Mouse (Mus musculus): ENCODE measurements around the gene Dolpp1. TPM values are rescaled to one million over a fixed set of nuclear protein-coding genes. Genes with fewer than 3 reads are reported as not detected.

Gene Dolpp1
- total and polyA plus RNA-seq, 2 experiments from 2014 or later, result 56.6 to 96.2 TPM

- no peak for DNase-seq (ENCODE audit: low spot score)
- WGBS, result 60% methylated on average over 10 of the region's 10 CpGs
- ATAC-seq (ENCODE audit: low FRiP score), result no peak
- Histone ChIP-seq H3K9ac (replicated peaks; ENCODE audit: low read length, poor library complexity, severe bottlenecking) (no peak overlapping the region), H3K4me2 (ENCODE audit: low read depth, low read length, poor library complexity, severe bottlenecking) (no peak overlapping the region), H3K27ac (ENCODE audit: low read depth, low read length) (no peak overlapping the region), H3K4me3 (ENCODE audit: low read depth, low read length) (no peak overlapping the region), H3K9me3 (ENCODE audit: low read length) (no peaks in the 10 kb centered on the region), H3K4me1 (ENCODE audit: insufficient read depth, low read length) (peaks cover 20% of the 10 kb centered on the region), H3K36me3 (ENCODE audit: insufficient read depth, low read length) (0 out of 2 replicates have a peak, but pooled peaks cover 4% of the 10 kb centered on the region), H3K27me3 (ENCODE audit: insufficient read depth, low read length) (no peaks in the 10 kb centered on the region)
- no peak for TF ChIP-seq CTCF (IDR thresholded peaks at IDR 0.05)
These were observed 31.4 kb upstream of the Dolpp1 start for GRCm38 (mm10) chr2:30360626-30361025.

- peaks cover 3% of the 10 kb centered on the region for H3K36me3 ChIP-seq (ENCODE audit: insufficient read depth, low read length)
- no peaks in the 10 kb centered on the region for H3K27me3 ChIP-seq (ENCODE audit: insufficient read depth, low read length)
- WGBS, result 78% methylated on average over 5 of the region's 5 CpGs
- H3K27ac ChIP-seq (ENCODE audit: low read depth, low read length), result no peak overlapping the region
- peaks cover 17% of the 10 kb centered on the region for H3K4me1 ChIP-seq (ENCODE audit: insufficient read depth, low read length)
- ATAC-seq (ENCODE audit: low FRiP score) (no peak), DNase-seq (ENCODE audit: low spot score) (no peak)
- no peaks in the 10 kb centered on the region for H3K9me3 ChIP-seq (ENCODE audit: low read length)
- TF ChIP-seq CTCF (IDR thresholded peaks at IDR 0.05), result peak; percentile 41
- H3K4me3 ChIP-seq (ENCODE audit: low read depth, low read length), result no peak overlapping the region
- H3K4me2 ChIP-seq (ENCODE audit: low read depth, low read length, poor library complexity, severe bottlenecking), result no peak overlapping the region
- H3K9ac ChIP-seq (replicated peaks; ENCODE audit: low read length, poor library complexity, severe bottlenecking), result no peak overlapping the region
These were observed 29.2 kb upstream of the Dolpp1 start for GRCm38 (mm10) chr2:30362865-30363264.

- Histone ChIP-seq H3K9ac (replicated peaks; ENCODE audit: low read length, poor library complexity, severe bottlenecking) (peak within 1 kb of the TSS; percentile 71), H3K9me3 (ENCODE audit: low read length) (no peaks in the 10 kb centered on the region), H3K4me3 (ENCODE audit: low read depth, low read length) (peak within 1 kb of the TSS; percentile 96), H3K4me2 (ENCODE audit: low read depth, low read length, poor library complexity, severe bottlenecking) (peak within 1 kb of the TSS; percentile 88), H3K4me1 (ENCODE audit: insufficient read depth, low read length) (peaks cover 10% of the 10 kb centered on the region; the same call in 1 of the 2 replicates), H3K27me3 (ENCODE audit: insufficient read depth, low read length) (no peaks in the 10 kb centered on the region), H3K36me3 (ENCODE audit: insufficient read depth, low read length) (peaks cover 15% of the 10 kb centered on the region), H3K27ac (ENCODE audit: low read depth, low read length) (peak within 1 kb of the TSS; percentile 62; the same call in 1 of the 2 replicates)
- ATAC-seq (ENCODE audit: low FRiP score) (peak; percentile 99), DNase-seq (ENCODE audit: low spot score) (peak; percentile 99)
- WGBS, result under 1% methylated on average over 53 of the region's 54 CpGs
- TF ChIP-seq CTCF (IDR thresholded peaks at IDR 0.05), result no peak; the same call in 1 of the 2 replicates
These were observed 28.0 kb upstream of the Dolpp1 start, which contains the start of gene Miga2 for GRCm38 (mm10) chr2:30363773-30364650. TSS of gene Miga2 (plus strand) at chr2:30364233.

GRCm38 (mm10) chr2:30365281-30366069, 26.6 kb upstream of the Dolpp1 start:
- Histone ChIP-seq H3K36me3 (ENCODE audit: insufficient read depth, low read length) (peaks cover 28% of the 10 kb centered on the region), H3K9ac (replicated peaks; ENCODE audit: low read length, poor library complexity, severe bottlenecking) (peak overlapping the region; percentile 71), H3K9me3 (ENCODE audit: low read length) (no peaks in the 10 kb centered on the region), H3K27me3 (ENCODE audit: insufficient read depth, low read length) (no peaks in the 10 kb centered on the region), H3K4me2 (ENCODE audit: low read depth, low read length, poor library complexity, severe bottlenecking) (peak overlapping the region; percentile 88), H3K27ac (ENCODE audit: low read depth, low read length) (no peak overlapping the region), H3K4me3 (ENCODE audit: low read depth, low read length) (peak overlapping the region; percentile 96), H3K4me1 (ENCODE audit: insufficient read depth, low read length) (peaks cover 10% of the 10 kb centered on the region; the same call in 1 of the 2 replicates)
- DNase-seq (ENCODE audit: low spot score) (no peak), ATAC-seq (ENCODE audit: low FRiP score) (no peak)
- no peak for TF ChIP-seq CTCF (IDR thresholded peaks at IDR 0.05)
- 92% methylated on average over 2 of the region's 2 CpGs for WGBS

- Histone ChIP-seq H3K27ac (ENCODE audit: low read depth, low read length) (no peak overlapping the region), H3K4me3 (ENCODE audit: low read depth, low read length) (no peak overlapping the region), H3K4me2 (ENCODE audit: low read depth, low read length, poor library complexity, severe bottlenecking) (no peak overlapping the region), H3K4me1 (ENCODE audit: insufficient read depth, low read length) (peaks cover 10% of the 10 kb centered on the region; the same call in 1 of the 2 replicates), H3K36me3 (ENCODE audit: insufficient read depth, low read length) (peaks cover 36% of the 10 kb centered on the region), H3K27me3 (ENCODE audit: insufficient read depth, low read length) (no peaks in the 10 kb centered on the region), H3K9ac (replicated peaks; ENCODE audit: low read length, poor library complexity, severe bottlenecking) (no peak overlapping the region), H3K9me3 (ENCODE audit: low read length) (no peaks in the 10 kb centered on the region)
- DNase-seq (ENCODE audit: low spot score) (no peak), ATAC-seq (ENCODE audit: low FRiP score) (no peak)
- no peak for TF ChIP-seq CTCF (IDR thresholded peaks at IDR 0.05)
- WGBS, result 63% methylated on average over 5 of the region's 5 CpGs
These were observed 25.9 kb upstream of the Dolpp1 start for GRCm38 (mm10) chr2:30366203-30366602.

Measured in midbrain, postnatal 0 days (tissue).